In genomic region chr7:143015755-143016423, GRCm38 (mm10) we compare ENCODE assay signal across 1 mouse cellular context.
TF ChIP-seq lines count a peak whose summit lies in the region.

No protein-coding gene starts in this region.

TF ChIP-seq in MEL, 35 proteins besides CTCF, POLR2A, EP300 and RAD21 (continued from another document):
- TF ChIP-seq NELFE (IDR thresholded peaks at IDR 0.05; ENCODE audit: low read depth, low read length) (0 out of 2 replicates have a peak, but pooled peaks have one; percentile 2), SMC3 (IDR thresholded peaks at IDR 0.05; ENCODE audit: low read depth, low read length) (peak; percentile 27), POLR2AphosphoS2 (IDR thresholded peaks at IDR 0.05; ENCODE audit: low read length) (peak; percentile 69; the same call in 1 of the 2 replicates)
TF ChIP-seq in MEL: peak in this region for 13.
